Mouse (Mus musculus) heart, embryonic 13.5 days (tissue): ENCODE results near the gene Ankrd11. TPM values are rescaled to one million over a fixed set of nuclear protein-coding genes. Genes with fewer than 3 reads are reported as not detected.
A peak's percentile ranks its signal among the peaks of the same experiment; 100 is the strongest.

Experiments
- ATAC-seq: fragments of 200-750 bp; cut with Nextera tagmentation; 2 replicates; pipeline ENCODE4 v1.8.0; 2017; ENCODE audit warnings: moderate TSS enrichment; ENCODE audit not compliant: insufficient number of reproducible peaks, low FRiP score, low TSS enrichment; ENCODE audit errors: extremely low read depth
- H3K27ac ChIP-seq: fragments of 300-500 bp; sonication (generic); replicated peaks from 2 replicates; pipeline ENCODE4 v1.5.1; 2015; ENCODE audit warnings: moderate library complexity, mild to moderate bottlenecking, inconsistent platforms
- H3K27me3 ChIP-seq: fragments of 300-500 bp; sonication (generic); replicated peaks from 2 replicates; pipeline ENCODE4 v1.6.1; 2015; ENCODE audit warnings: mild to moderate bottlenecking, inconsistent platforms
- H3K36me3 ChIP-seq: fragments of 300-500 bp; sonication (generic); 2 replicates; pipeline ENCODE4 v1.6.1; 2015; ENCODE audit warnings: mild to moderate bottlenecking, inconsistent platforms
- H3K4me1 ChIP-seq: fragments of 300-500 bp; sonication (generic); 2 replicates; pipeline ENCODE4 v1.6.1; 2015; ENCODE audit warnings: inconsistent platforms
- H3K4me2 ChIP-seq: fragments of 300-500 bp; sonication (generic); 2 replicates; pipeline ENCODE4 v1.6.1; 2015; ENCODE audit warnings: inconsistent platforms, mild to moderate bottlenecking, moderate library complexity
- H3K4me3 ChIP-seq: fragments of 300-500 bp; sonication (generic); 2 replicates; pipeline ENCODE4 v1.5.1; 2015; ENCODE audit warnings: moderate library complexity, mild to moderate bottlenecking, inconsistent platforms
- H3K9ac ChIP-seq: fragments of 300-500 bp; sonication (generic); 2 replicates; pipeline ENCODE4 v1.6.1; 2015; ENCODE audit warnings: inconsistent platforms, mild to moderate bottlenecking, moderate library complexity
- H3K9me3 ChIP-seq: fragments of 300-500 bp; sonication (generic); 2 replicates; pipeline ENCODE4 v1.6.1; 2016; ENCODE audit warnings: inconsistent platforms
- WGBS: fragments of 180-500 bp; shearing (Covaris S2); methylation state at CpG from one replicate; pipeline ENCODE4 v1.1.7; 2015; ENCODE audit warnings: mixed read lengths; 5-methylcytosine and 5-hydroxymethylcytosine counted together
- polyA plus RNA-seq: library from polyadenylated mRNA; unstranded; fragments of >200 nt; fragmentation: Nextera tagmentation; extraction: Ambion mirVana; gene quantifications from 2 replicates; pipeline ENCODE4 v1.2.1, GENCODE M21; 2015

Ankrd11 gene
- polyA plus RNA-seq, 1 experiment from 2014 or later: 18.8 TPM

DNA sequence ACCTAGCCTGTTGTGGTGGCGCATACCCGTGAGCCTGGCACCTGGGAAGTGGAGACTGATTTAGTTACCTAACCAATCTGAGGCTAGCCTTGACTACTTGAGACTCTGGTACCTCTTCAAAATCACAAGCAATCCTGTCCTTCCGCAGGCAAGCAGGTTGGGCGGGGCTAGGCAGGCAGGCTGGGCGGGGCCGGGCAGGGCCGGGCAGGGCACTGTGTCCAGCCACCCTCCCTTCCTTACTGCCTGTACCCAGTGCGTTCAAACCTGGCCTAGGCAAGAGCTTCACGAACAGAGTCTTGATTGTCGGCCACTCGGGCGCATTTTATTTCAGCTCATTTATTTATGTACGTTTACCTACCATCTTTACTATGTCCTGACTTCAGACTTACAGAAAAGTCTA is 182.2 kb downstream of the Ankrd11 start:
- H3K4me1 ChIP-seq: 0 out of 2 replicates have a peak, but pooled peaks cover 3% of the 10 kb centered on the region
- no peaks in the 10 kb centered on the region for H3K36me3 ChIP-seq
- no peak overlapping the region for H3K27ac ChIP-seq
- H3K9me3 ChIP-seq: peaks cover 9% of the 10 kb centered on the region
- WGBS: 59% methylated on average over 13 of the region's 13 CpGs
- no peak overlapping the region for H3K4me2 ChIP-seq
- H3K9ac ChIP-seq: no peak overlapping the region
- no peak for ATAC-seq
- H3K27me3 ChIP-seq: peaks cover 37% of the 10 kb centered on the region; the same call in 1 of the 2 replicates
- no peak overlapping the region for H3K4me3 ChIP-seq

DNA sequence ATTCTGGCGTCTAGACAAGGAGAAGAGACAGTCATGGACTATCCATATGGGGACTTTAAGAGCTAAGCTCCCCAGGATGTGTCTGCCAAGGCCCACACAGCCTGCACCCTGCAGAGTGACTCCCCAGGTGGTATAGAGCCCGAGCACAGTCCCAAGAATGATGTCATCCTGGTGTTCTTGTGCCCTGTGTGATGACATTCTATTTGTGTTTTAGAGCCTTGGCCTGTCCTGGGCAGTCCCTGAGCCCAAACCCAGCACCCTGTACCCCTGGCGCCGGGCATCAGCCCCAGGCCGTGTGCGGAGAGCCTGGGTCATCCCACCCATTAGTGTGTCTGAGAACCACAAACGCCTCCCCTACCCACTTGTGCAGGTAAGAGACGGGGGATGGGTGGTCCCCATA is 185.8 kb downstream of the Ankrd11 start:
- Histone ChIP-seq H3K27ac (no peak overlapping the region), H3K9ac (no peak overlapping the region), H3K9me3 (no peaks in the 10 kb centered on the region), H3K27me3 (peaks cover 52% of the 10 kb centered on the region), H3K36me3 (no peaks in the 10 kb centered on the region), H3K4me2 (no peak overlapping the region), H3K4me1 (peaks cover 6% of the 10 kb centered on the region), H3K4me3 (no peak overlapping the region)
- no peak for ATAC-seq
- 76% methylated on average over 8 of the region's 8 CpGs for WGBS

DNA sequence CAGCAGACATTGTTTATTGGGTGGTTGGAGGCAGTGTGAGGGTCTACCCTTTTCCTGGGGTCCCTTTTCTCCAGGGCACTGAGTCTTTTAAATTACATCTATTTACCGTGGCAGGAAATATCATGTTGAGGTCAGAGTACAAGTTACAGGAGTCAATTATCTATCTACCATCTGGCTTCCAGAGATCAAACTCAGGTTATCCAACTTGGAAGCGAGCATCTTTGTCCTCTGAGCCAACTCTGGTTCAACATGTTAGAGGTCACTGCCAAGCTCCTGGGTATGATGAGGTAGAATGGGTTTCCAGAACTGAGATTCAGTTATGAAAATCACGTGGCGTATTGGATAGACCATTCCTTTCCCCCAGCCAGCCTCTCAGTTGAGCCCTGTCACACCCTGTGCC is 187.0 kb downstream of the Ankrd11 start:
- H3K9ac ChIP-seq: no peak overlapping the region
- H3K4me3 ChIP-seq: no peak overlapping the region
- WGBS: 74% methylated on average over 4 of the region's 4 CpGs
- no peak overlapping the region for H3K27ac ChIP-seq
- H3K27me3 ChIP-seq: peaks cover 61% of the 10 kb centered on the region
- no peak overlapping the region for H3K4me2 ChIP-seq
- no peaks in the 10 kb centered on the region for H3K36me3 ChIP-seq
- ATAC-seq: no peak
- H3K9me3 ChIP-seq: no peaks in the 10 kb centered on the region
- H3K4me1 ChIP-seq: peaks cover 6% of the 10 kb centered on the region

DNA sequence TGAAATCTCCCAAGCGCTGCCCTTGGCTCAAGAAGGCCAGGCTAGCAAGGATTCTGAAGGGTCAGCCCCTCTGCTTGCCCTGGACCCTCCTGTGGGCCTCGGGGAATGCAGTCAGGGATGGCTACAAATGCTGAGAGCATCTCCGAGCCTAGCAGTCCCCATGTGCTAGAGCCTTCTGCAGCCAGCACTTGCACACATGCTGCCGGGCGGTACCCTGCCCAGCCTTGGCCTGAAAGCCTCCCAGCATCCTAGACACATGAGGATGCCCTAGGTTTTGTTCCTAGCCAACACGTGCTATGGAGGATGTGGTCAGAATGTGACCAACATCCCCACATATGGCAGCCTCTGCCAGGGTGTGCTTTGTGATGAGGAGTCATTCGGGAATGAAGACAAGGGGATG is 187.7 kb downstream of the Ankrd11 start:
- H3K4me3 ChIP-seq: no peak overlapping the region
- H3K4me1 ChIP-seq: peaks cover 6% of the 10 kb centered on the region
- H3K4me2 ChIP-seq: no peak overlapping the region
- no peak for ATAC-seq
- 61% methylated on average over 7 of the region's 7 CpGs for WGBS
- H3K27me3 ChIP-seq: peaks cover 68% of the 10 kb centered on the region
- no peak overlapping the region for H3K27ac ChIP-seq
- H3K9ac ChIP-seq: no peak overlapping the region
- no peaks in the 10 kb centered on the region for H3K9me3 ChIP-seq
- no peaks in the 10 kb centered on the region for H3K36me3 ChIP-seq

DNA sequence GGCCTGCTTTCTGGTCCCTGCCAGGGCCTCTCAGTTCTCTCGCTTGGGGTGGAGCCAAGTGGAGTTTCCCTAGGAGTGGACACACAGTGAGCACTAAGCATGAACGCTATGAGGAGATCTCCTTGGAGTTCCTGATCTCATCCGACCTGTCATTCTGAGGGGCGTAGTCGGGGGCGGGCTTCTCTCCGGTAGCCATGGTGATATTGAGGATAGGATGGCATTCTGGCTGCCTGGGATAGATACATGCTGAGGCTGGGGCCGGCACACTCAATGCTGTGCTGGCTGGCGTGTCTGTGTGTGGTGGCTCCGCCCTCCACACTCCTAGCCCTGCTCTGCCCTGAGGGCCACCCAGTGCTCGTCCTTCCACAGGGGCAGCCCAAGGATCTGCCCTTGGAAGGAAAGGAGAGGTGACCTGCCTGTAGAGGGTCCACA is 188.7 kb downstream of the Ankrd11 start:
- Histone ChIP-seq H3K4me1 (peaks cover 10% of the 10 kb centered on the region), H3K36me3 (no peaks in the 10 kb centered on the region), H3K4me3 (no peak overlapping the region), H3K9me3 (no peaks in the 10 kb centered on the region), H3K9ac (no peak overlapping the region), H3K4me2 (no peak overlapping the region), H3K27me3 (peaks cover 73% of the 10 kb centered on the region), H3K27ac (no peak overlapping the region)
- no peak for ATAC-seq
- 28% methylated on average over 11 of the region's 11 CpGs for WGBS

DNA sequence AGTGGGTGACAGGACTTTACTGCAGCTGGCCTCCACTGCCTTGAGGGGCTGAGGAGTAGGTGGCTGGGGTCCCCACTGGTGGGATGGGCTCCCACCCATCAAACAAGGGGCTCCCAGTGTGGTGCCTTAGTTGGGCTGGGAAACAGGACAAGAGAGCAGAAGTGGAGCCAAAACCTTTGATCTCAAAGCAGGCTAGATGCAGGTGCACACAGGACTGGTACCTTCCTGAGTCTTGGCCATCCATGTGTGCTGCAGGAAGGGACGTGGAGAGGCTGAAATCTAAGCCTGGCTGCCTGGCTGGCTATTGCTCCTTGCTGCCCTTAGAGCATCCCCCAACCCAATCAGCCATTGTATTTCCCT is 189.6 kb downstream of the Ankrd11 start:
- H3K36me3 ChIP-seq: no peaks in the 10 kb centered on the region
- no peaks in the 10 kb centered on the region for H3K9me3 ChIP-seq
- ATAC-seq: no peak
- no peak overlapping the region for H3K4me3 ChIP-seq
- WGBS: 56% methylated on average over 1 of the region's 1 CpGs
- no peak overlapping the region for H3K9ac ChIP-seq
- no peak overlapping the region for H3K4me2 ChIP-seq
- no peak overlapping the region for H3K27ac ChIP-seq
- H3K4me1 ChIP-seq: peaks cover 18% of the 10 kb centered on the region
- H3K27me3 ChIP-seq: peaks cover 73% of the 10 kb centered on the region

DNA sequence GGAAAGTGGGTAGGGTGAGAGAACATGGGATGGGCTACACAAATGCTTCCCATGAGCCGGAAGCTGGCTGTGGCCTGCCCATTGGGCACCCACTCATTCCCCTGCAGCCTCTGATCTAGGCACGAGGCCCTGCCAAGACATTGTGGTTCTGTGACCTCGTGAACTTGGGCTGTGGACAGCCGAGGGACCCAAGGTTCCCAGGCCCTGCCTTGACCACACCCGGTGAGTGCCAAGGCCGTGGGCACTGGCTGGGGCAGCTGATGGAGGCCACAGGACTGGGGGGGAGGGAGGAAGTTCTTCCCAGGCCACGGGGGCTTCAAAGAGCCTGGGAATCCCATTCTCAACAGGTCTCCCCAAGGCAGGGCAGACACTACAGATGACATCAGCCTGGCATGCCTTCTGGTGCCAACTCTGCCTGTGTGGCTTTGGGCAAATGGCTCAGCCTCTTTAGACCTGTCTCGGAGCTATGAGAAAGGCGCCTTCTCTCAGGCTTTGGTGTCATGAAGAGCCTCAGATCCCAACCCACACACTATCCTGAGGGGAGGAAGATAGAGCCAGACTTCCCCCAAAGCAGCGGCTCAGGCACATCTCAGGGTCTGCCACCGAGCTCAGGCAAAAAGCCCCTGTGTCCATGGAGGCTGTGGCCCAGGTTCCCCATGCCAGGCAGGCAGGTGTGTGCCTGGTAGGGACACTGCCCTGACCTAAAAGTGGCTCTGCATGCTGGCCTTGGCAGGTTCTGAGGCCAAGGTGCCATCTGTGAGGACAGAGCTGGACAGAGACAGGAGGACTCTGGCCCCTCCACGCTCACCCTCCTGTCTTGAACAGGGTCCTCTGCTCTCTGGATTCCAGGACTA is 190.2 kb downstream of the Ankrd11 start:
- Histone ChIP-seq H3K36me3 (no peaks in the 10 kb centered on the region), H3K9ac (no peak overlapping the region), H3K4me1 (peaks cover 20% of the 10 kb centered on the region), H3K27me3 (peaks cover 71% of the 10 kb centered on the region), H3K4me3 (no peak overlapping the region), H3K4me2 (no peak overlapping the region), H3K27ac (no peak overlapping the region), H3K9me3 (no peaks in the 10 kb centered on the region)
- ATAC-seq: no peak
- 78% methylated on average over 12 of the region's 12 CpGs for WGBS

DNA sequence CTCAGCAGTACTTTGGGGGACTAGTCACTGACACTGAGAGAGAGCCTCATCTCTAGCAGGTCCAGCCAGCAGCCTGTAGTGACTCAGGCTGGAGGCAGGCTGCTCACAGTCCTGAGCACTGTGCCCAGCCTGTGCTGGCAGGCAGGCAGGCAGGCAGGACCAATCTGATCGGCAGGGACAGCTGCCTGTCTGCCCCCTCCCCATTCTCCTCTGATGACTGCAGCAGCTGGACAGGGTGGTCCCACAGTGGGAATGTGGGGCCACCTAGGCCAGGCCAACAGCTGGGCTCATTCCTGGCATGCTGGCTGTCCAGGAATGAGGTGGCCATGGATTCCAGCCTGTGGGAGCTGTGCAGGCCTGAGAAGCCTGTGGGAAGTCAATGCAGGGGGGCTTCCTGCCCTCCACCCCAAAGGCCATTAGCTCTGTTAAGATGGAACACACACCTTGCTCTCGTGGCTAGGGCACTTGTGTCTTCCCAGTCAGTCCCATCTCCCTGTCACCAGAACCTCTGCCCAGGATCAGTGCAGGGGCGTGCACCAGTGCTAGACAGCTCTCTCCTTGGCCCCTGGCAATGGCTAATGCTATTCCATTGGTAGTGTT is 191.3 kb downstream of the Ankrd11 start:
- Histone ChIP-seq H3K27me3 (peaks cover 78% of the 10 kb centered on the region), H3K4me3 (no peak overlapping the region)

DNA sequence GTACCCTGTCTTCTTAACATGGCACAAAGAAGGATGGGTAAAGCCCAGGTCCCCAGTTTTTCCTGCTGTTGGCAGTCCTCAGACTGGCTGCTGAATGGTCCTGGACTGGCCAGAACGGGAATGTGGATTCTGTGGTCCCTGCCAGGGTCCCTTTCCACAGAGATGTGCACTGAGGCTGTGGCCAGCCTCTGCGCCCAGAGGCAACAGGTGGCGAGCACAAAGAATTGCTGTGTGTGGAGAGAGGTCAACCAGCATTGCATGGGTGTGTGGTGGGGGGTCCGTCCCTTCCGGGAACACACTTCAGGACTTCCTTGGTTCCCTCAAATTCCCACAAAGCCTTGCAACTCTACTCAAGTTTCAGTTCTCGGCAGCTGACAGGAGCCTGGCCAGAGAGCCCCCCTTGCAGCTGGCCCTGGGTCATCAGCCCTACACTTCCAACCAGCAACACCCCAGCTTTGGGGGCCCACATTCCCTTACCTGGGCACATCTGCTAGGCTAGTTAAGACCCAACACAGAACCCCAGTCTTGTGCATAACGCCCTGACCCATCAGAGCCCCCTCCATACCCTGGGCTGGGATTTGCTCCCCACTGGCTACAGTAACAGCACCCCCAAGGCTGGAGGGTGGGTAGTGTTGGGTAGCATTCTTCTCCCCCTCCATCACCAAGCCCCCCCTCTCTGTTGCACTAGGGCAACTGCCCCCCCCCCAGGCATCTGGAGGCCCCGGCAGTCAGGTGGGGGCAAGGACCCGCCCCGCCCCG is 192.7 kb downstream of the Ankrd11 start:
- Histone ChIP-seq H3K9me3 (no peaks in the 10 kb centered on the region), H3K9ac (no peak overlapping the region), H3K27ac (no peak overlapping the region), H3K4me3 (no peak overlapping the region), H3K4me2 (no peak overlapping the region), H3K27me3 (peaks cover 72% of the 10 kb centered on the region), H3K4me1 (peaks cover 32% of the 10 kb centered on the region), H3K36me3 (no peaks in the 10 kb centered on the region)
- whole genome bisulfite sequencing: 73% methylated on average over 11 of the region's 11 CpGs
- no peak for ATAC-seq

More for the DNA sequence above, 191.3 kb downstream of the Ankrd11 start:
- Histone ChIP-seq H3K9ac (no peak overlapping the region), H3K36me3 (no peaks in the 10 kb centered on the region), H3K4me2 (no peak overlapping the region), H3K4me1 (peaks cover 27% of the 10 kb centered on the region), H3K9me3 (no peaks in the 10 kb centered on the region), H3K27ac (no peak overlapping the region)
- 68% methylated on average over 3 of the region's 3 CpGs for WGBS
- ATAC-seq: no peak

DNA sequence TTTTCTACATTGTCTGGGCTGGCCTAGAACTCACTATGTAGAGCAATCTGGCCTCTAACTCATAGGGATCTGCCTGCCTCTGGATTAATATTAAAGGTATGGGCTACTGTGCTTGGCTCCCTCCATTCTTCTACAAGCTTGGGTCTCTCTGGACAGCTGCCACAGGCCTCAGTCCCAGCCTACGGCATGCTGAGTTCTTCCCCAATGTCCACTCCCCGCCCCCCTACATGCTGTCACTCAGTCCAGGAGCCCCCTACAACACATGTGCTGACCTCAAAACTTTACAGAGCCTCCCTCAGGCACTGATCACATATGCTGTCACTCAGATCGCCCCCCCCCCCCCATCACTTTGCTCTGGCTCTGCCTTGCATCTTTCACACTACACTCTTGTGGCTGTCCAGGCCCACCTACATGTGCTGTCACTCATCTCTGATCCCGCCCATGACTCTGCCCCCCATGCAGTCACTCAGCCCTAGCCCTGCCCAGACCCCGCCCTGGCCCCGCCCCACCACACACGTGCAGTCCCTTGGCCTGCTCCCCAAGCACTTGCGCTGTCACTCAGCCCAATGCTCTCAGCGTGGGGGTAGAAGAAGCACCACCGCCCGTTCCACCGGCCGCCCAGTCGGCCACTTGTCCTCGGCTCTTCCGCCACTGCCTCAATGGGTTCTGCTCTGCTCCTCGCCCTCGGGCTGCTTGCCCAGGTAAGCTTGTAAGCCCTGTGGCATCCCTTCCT is 194.1 kb downstream of the Ankrd11 start, which contains the start of gene Cdh15:
TSS of gene Cdh15 (plus strand) at position 138 of the 733 bp plus-strand sequence.
- Histone ChIP-seq H3K4me3 (peak within 1 kb of the TSS; percentile 10; the same call in 1 of the 2 replicates), H3K27ac (no peak within 1 kb of the TSS), H3K9me3 (no peaks in the 10 kb centered on the region), H3K27me3 (peaks cover 72% of the 10 kb centered on the region), H3K4me1 (peaks cover 25% of the 10 kb centered on the region), H3K4me2 (peak within 1 kb of the TSS; percentile 52), H3K36me3 (no peaks in the 10 kb centered on the region), H3K9ac (peak within 1 kb of the TSS; percentile 29; the same call in 1 of the 2 replicates)
- ATAC-seq: peak; percentile 72; the same call in 1 of the 2 replicates
- WGBS: 17% methylated on average over 17 of the region's 18 CpGs

DNA sequence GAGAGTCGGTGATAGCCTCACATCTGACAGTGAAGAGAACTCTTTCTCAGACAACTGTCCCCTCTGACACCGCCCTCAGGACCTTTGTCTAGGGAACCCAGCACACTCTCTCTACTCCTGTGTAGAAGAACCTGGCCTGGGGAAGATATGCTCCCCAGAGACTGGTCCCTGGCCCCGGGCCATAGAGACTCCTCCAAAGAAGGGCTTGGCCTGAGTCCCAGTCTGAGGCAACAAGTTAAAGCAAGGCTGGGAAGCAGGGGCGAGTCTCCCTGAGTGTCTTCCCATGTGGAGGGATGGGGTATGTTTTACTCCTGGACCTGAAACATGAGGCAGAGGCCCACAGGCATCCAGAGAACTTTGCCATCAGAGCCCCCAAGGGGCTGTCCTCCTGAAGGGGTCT is 196.4 kb downstream of the Ankrd11 start:
- 63% methylated on average over 4 of the region's 4 CpGs for WGBS
- Histone ChIP-seq H3K36me3 (no peaks in the 10 kb centered on the region), H3K27ac (no peak overlapping the region), H3K9ac (no peak overlapping the region), H3K4me1 (peaks cover 28% of the 10 kb centered on the region), H3K9me3 (no peaks in the 10 kb centered on the region), H3K27me3 (peaks cover 59% of the 10 kb centered on the region), H3K4me2 (no peak overlapping the region), H3K4me3 (no peak overlapping the region)
- ATAC-seq: no peak
